Mouse (Mus musculus) kidney, postnatal 14 days (tissue): Measurements from ENCODE around the gene Slfn14.
"Not testable (repeated sequence)": the region's sequence is repeated elsewhere in the genome, so short reads cannot be mapped to it uniquely, and the experiment has no call there.

Experiments used
- DNase-seq: peaks from one replicate; pipeline ENCODE4 v3.0.0; 2022; ENCODE audit warnings: mixed read lengths

The Slfn14 gene

GRCm38 (mm10) chr11:83279691-83280090 lies 6.8 kb downstream of the Slfn14 start:
- peak; percentile 26 for DNase-seq

DNA sequence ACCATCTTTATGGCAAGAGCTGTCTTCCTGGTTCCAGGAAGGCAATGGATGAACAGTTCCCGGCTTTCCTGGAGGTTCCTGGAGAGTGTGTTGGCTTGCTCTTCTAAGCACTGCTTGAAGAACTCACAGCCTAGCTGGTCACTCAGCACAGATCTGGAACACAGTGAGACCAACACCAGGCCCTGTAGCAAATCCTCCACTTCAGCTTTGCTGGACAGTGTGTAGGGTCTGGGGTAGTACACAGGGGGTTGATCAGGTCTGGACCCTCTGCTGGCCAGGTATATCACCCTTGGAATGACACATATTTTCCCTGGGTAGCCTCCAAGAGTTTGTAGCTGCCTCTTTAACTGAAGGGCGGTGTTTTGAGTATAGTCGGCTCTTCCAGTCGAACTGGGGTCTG lies 7.5 kb downstream of the Slfn14 start:
- no peak for DNase-seq

DNA sequence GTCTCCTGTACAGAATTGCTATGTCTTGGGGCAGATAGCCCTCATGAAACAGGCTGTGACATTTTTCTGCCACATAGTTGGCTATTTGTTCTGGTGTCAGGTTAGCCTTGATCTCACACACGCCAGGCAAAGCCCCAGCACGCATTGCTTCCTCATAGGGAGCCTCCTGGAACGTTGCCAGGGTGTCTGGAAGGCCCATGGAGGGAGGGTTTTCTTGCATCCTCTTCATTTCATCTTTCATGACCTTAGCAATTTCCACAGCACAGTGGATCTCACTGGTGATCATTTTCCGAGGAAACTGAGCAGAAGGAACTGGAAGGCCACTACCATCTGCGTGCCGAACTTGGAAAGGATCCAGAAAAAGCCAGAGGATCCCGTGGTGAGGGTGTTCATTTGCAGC lies 10.3 kb downstream of the Slfn14 start:
- DNase-seq = no peak

DNA sequence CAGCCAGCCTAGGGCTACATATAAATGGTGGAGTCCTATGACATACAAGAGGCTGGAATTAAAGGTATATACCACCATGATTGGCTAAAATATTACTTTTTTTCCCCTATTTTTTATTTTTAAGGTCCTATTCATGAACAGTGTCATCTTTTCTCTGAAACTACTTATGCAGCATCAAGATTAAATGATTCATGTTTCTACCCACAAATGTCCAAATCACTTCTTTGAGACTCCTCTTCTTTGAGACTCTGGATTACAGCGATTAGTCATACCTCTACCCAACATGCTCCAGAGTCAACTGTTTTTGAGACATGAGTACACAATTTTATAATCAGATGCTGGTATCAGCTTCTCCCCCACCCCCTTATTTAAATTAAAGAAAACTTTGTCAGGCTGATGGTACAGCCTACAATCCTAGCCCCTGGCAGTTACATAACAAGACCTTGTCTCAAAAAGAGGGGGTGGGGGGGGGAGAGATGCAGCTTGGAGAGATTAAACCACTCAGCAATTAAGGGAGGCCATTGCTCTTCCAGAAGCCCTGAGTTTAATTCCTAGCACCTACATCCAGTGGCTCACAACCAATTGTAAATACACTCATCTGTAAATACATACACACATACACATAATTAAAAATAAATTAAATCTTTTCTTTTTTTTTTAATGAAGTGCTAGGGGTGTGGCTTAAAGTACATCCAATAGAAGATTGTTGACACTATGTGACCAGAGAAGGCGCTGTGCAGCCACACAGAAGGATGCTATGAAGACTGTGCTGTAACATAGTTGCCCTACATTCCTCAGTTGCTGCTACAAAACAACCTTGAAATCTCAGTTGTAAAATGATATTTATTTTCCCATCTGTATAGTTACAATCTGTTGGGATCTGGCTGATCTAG lies 14.3 kb downstream of the Slfn14 start:
- DNase-seq = peak; percentile 11

GRCm38 (mm10) chr11:83271151-83271950 lies 15.2 kb downstream of the Slfn14 start:
- peak; percentile 84 for DNase-seq

DNA sequence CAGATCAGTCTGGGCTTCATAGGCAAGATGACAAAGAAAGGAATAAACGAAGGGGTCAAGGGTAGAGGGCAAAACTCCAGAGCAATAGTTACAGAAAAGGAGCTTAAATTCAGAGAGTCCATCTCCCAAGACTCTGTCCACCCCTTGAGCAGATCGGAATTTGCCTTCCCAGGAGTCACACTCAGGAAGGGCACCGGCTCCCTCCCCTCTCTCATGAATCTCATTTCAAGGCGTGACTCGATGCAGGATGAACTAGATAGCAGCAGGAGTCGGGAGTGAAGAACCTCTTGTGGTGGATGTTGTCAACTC lies 15.7 kb downstream of the Slfn14 start:
- no peak for DNase-seq

DNA sequence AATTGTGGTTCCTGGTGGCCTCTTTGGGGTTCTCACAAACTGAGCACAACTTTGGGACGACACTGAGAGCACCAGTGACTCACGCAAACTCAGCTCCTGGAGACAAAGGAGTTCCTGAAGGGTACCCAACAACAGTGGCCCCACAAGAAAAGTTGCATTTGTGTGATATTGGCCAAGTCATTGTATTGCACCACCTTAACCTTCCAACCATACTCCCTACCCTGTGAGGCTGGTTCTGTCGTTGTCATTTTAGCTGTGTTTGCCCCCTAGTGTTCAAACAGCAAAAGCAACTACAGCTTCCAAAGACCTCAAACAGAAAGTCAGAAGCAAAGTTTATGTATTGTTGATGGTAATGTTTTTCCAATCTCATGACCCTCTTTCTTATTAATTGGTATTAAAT lies 23.4 kb downstream of the Slfn14 start:
- DNase-seq = no peak

DNA sequence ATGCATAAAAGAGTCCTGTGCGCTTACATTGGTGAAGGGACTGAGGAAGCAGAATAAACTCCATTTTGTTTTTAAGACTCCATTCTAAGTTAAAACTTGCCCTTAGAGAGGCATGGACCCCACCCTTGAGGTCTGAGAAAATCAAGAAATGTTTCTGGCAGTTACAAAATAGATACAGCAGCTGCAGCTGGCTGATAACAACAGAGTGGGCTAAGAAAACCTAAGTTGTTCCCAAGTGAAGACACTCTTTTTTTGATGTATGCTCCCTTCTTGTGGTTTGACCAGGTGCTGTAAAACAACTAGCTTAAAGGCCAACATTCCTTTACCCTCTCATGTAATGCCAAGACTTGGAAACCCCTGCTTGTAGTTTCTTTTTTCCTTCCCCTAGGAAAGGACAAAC lies 23.9 kb downstream of the Slfn14 start:
- no peak for DNase-seq

- DNase-seq = not testable (repeated sequence)
Observed at GRCm38 (mm10) chr11:83257211-83257610, 29.3 kb downstream of the Slfn14 start.

- no peak for DNase-seq
Observed at GRCm38 (mm10) chr11:83239811-83240210, 46.7 kb downstream of the Slfn14 start.

DNA sequence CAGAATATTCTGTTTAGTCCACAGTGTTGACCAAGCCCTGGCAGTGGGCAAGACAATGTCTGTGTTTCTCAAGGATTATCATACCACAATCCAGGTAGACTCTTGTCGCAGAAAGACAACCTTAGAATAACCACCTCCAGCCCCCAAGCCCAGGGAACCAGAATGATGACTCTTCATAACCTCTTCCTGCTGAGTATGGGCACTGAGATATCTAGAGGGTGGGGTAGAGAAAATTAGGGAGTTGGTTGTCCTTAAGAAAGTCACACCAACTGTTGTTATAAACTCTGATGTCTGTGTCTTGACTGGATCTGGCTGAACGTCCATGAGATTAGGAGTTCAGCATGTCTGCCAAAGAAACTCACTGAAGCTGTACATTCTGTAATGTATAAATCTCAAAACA lies 48.1 kb downstream of the Slfn14 start:
- no peak for DNase-seq

GRCm38 (mm10) chr11:83237390-83237789 lies 49.1 kb downstream of the Slfn14 start:
- not testable (repeated sequence) for DNase-seq

- DNase-seq = not testable (repeated sequence)
Observed at GRCm38 (mm10) chr11:83233621-83234020, 52.9 kb downstream of the Slfn14 start.

DNA sequence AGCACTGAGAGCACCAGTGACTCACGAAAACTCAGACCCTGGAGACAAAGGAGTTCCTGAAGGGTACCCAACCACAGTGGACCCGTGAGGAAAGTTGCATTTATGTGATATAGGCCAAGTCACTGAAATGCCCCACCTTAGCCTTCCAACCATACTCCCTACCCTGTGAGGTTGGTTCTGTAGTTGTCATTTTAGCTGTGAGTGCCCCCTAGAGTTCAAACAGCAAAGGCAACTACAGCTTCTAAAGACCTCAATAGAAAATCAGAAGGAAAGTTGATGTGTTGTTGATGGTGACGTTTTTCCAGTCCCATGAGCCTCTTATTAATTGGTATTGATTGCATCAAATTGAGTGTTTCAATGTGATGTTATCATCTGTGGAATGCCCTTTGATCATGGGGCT lies 55.6 kb downstream of the Slfn14 start:
- DNase-seq = peak; percentile 7

GRCm38 (mm10) chr11:83227926-83228723 lies 58.4 kb downstream of the Slfn14 start:
- DNase-seq = no peak

DNA sequence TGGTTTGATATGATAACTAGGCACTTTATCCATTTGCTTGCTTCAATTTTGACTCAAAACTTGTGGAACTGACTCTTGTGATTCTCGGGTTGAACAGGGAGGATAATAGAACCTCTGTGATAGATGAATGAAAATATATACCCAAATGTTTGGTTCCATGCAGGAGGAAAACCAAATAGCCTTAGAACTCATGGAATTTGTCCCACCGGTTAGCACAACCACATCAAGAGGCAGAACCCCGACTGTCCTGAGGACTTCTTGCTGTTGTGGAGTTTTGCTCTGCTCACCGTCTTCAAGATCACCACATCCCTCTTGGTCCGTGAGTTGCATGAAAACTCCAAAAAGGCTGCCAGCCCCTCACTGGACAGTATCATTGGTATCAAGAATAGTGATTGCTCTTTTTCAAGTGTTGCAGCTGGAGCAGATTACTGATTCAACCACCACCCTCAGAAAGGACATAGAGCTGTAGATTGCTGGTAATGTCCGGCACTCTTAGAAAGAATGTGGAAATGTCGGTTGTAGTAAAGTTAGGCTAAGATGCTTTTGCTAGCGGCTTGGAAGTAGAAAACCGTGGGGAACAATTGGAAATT lies 61.1 kb downstream of the Slfn14 start:
- DNase-seq = no peak
